Mouse (Mus musculus) stomach, embryonic 16.5 days (tissue): ENCODE data around the gene Mat2a. TPM values are rescaled to one million over a fixed set of nuclear protein-coding genes. Genes with fewer than 3 reads are reported as not detected.

Experiments used
- ATAC-seq: fragments of 200-750 bp; cut with Nextera tagmentation; 2 replicates; pipeline ENCODE4 v1.8.0; 2017; ENCODE audit warnings: moderate number of reproducible peaks, moderate TSS enrichment; ENCODE audit not compliant: insufficient read depth, low FRiP score
- H3K27ac ChIP-seq: fragments of 300-500 bp; sonication (generic); 2 replicates; pipeline ENCODE4 v1.5.1; 2014; ENCODE audit warnings: low read length
- H3K27me3 ChIP-seq: fragments of 300-500 bp; sonication (generic); 2 replicates; pipeline ENCODE4 v1.6.1; 2014; ENCODE audit warnings: low read length, control low read depth, mixed read lengths; ENCODE audit not compliant: control insufficient read depth, insufficient read depth
- H3K36me3 ChIP-seq: fragments of 300-500 bp; sonication (generic); 2 replicates; pipeline ENCODE4 v1.6.1; 2014; ENCODE audit warnings: low read length; ENCODE audit not compliant: control insufficient read depth, insufficient read depth
- H3K4me1 ChIP-seq: fragments of 300-500 bp; sonication (generic); 2 replicates; pipeline ENCODE4 v1.6.1; 2014; ENCODE audit warnings: low read length, control low read depth, mixed read lengths; ENCODE audit not compliant: control insufficient read depth, insufficient read depth
- H3K4me2 ChIP-seq: fragments of 300-500 bp; sonication (generic); 2 replicates; pipeline ENCODE4 v1.6.1; 2014; ENCODE audit warnings: low read depth, low read length, mixed read lengths
- H3K4me3 ChIP-seq: fragments of 300-500 bp; sonication (generic); replicated peaks from 2 replicates; pipeline ENCODE4 v1.5.1; 2014; ENCODE audit warnings: mild to moderate bottlenecking, low read length
- H3K9ac ChIP-seq: fragments of 300-500 bp; sonication (generic); 2 replicates; pipeline ENCODE4 v1.6.1; 2014; ENCODE audit warnings: low read length
- H3K9me3 ChIP-seq: fragments of 300-500 bp; sonication (generic); replicated peaks from 2 replicates; pipeline ENCODE4 v1.6.1; 2016; ENCODE audit warnings: low read length, control low read depth; ENCODE audit not compliant: control insufficient read depth
- WGBS: fragments of 180-500 bp; shearing (Covaris S2); extraction: QIAGEN DNeasy Blood & Tissue Kit; methylation state at CpG from one replicate; pipeline ENCODE4 v1.1.7; 2014; 5-methylcytosine and 5-hydroxymethylcytosine counted together
- polyA plus RNA-seq: library from polyadenylated mRNA; unstranded; fragments of >200 nt; fragmentation: Nextera tagmentation; extraction: Ambion mirVana; gene quantifications from 2 replicates; pipeline ENCODE4 v1.2.1, GENCODE M21; 2015

The Mat2a gene
- polyA plus RNA-seq, 1 experiment from 2014 or later, result 309 TPM

GRCm38 (mm10) chr6:72383142-72383820 is 56.1 kb downstream of the Mat2a start:
- Histone ChIP-seq H3K4me2 (no peak overlapping the region), H3K27ac (no peak overlapping the region), H3K9me3 (no peaks in the 10 kb centered on the region), H3K4me3 (no peak overlapping the region), H3K9ac (no peak overlapping the region), H3K36me3 (peaks cover 9% of the 10 kb centered on the region; the same call in 1 of the 2 replicates), H3K4me1 (peaks cover 8% of the 10 kb centered on the region), H3K27me3 (no peaks in the 10 kb centered on the region)
- ATAC-seq, result no peak
- WGBS, result 83% methylated on average over 6 of the region's 6 CpGs

Other genes with a start within 250 kb of the Mat2a start
- 8.6 and 9.2 TPM in 2 replicates for gene Atoh8, start 204.0 kb downstream of the Mat2a start, polyA plus RNA-seq
- gene Sftpb, start 134.9 kb downstream of the Mat2a start, polyA plus RNA-seq, result not detected in 2 replicates
- 29.7 and 31.4 TPM in 2 replicates for gene Usp39, start 94.4 kb downstream of the Mat2a start, polyA plus RNA-seq
- 25.9 and 26.7 TPM in 2 replicates for gene 0610030E20Rik, start 92.2 kb downstream of the Mat2a start, polyA plus RNA-seq
- gene Tmem150a, start 84.1 kb downstream of the Mat2a start, polyA plus RNA-seq, result 16.6 and 18.5 TPM in 2 replicates
- gene Rnf181, start 72.6 kb downstream of the Mat2a start, polyA plus RNA-seq, result 139 and 143 TPM in 2 replicates
- gene Vamp5, start 59.1 kb downstream of the Mat2a start, polyA plus RNA-seq, result 25.2 and 30.4 TPM in 2 replicates
- gene Vamp8, start 48.9 kb downstream of the Mat2a start, polyA plus RNA-seq, result 244 and 269 TPM in 2 replicates
- gene Ggcx, start 25.2 kb downstream of the Mat2a start, polyA plus RNA-seq, result 34.7 and 35.3 TPM in 2 replicates
- gene Sh2d6, start 82.1 kb upstream of the Mat2a start, polyA plus RNA-seq, result 0.21 and 0.24 TPM in 2 replicates
- 142 and 180 TPM in 2 replicates for gene Capg, start 104.8 kb upstream of the Mat2a start, polyA plus RNA-seq
- gene Elmod3, start 158.9 kb upstream of the Mat2a start, polyA plus RNA-seq, result 18.1 and 19.6 TPM in 2 replicates
- gene Retsat, start 158.9 kb upstream of the Mat2a start, polyA plus RNA-seq, result 29.6 and 32.7 TPM in 2 replicates
- 43.5 and 46.0 TPM in 2 replicates for gene Tgoln1, start 177.4 kb upstream of the Mat2a start, polyA plus RNA-seq